Mouse (Mus musculus): ENCODE measurements around the gene Exo5.

GRCm38 (mm10) chr4:120894584-120894983, 30.2 kb downstream of the Exo5 start:
- TF ChIP-seq GATA1 (IDR thresholded peaks at IDR 0.05; ENCODE audit: borderline replicate concordance, low read length) = no peak
- TF ChIP-seq FLI1 (IDR thresholded peaks at IDR 0.05; ENCODE audit: low read length) = no peak
